Mouse (Mus musculus) MEL (cell line): Measurements from ENCODE around the gene Fgfr3.

ENCODE experiments used
- CTCF ChIP-seq, 3 experiments: IDR thresholded peaks in 2 of 3; conservative IDR thresholded peaks in 1 of 3; 2 replicates each; pipeline ENCODE4 v1.5.1; 2011 to 2012; ENCODE audit warnings: low read length in 3 of 3, low read depth in 2 of 3, mild to moderate bottlenecking in 2 of 3, improper control_type of control experiment in 1 of 3, inconsistent platforms in 1 of 3, mixed read lengths in 1 of 3, moderate library complexity in 1 of 3; ENCODE audit not compliant: control insufficient read depth in 1 of 3, insufficient read depth in 1 of 3, poor library complexity in 1 of 3, severe bottlenecking in 1 of 3
- ELF1 ChIP-seq: IDR thresholded peaks from 2 replicates; pipeline ENCODE4 v1.6.1; 2014; ENCODE audit warnings: low read depth, mild to moderate bottlenecking, inconsistent platforms, low read length, improper control_type of control experiment, moderate library complexity
- EP300 ChIP-seq, 2 experiments: IDR thresholded peaks; 2 replicates each; pipeline ENCODE4 v1.6.1; 2011; ENCODE audit warnings: improper control_type of control experiment in 2 of 2, low read length in 2 of 2, low read depth in 1 of 2, mild to moderate bottlenecking in 1 of 2
- ETS1 ChIP-seq: IDR thresholded peaks from 2 replicates; pipeline ENCODE4 v1.6.1; 2012; ENCODE audit warnings: low read depth, mild to moderate bottlenecking, inconsistent platforms, low read length, improper control_type of control experiment, moderate library complexity
- GATA1 ChIP-seq: IDR thresholded peaks from 2 replicates; pipeline ENCODE4 v1.6.1; 2011; ENCODE audit warnings: low read depth, low read length, improper control_type of control experiment
- HCFC1 ChIP-seq: IDR thresholded peaks from 2 replicates; pipeline ENCODE4 v1.6.1; 2012; ENCODE audit warnings: low read depth, mild to moderate bottlenecking, inconsistent platforms, low read length, improper control_type of control experiment, moderate library complexity
- MAX ChIP-seq: IDR thresholded peaks from 2 replicates; pipeline ENCODE4 v1.6.1; 2011; ENCODE audit warnings: low read length, improper control_type of control experiment
- MAZ ChIP-seq: IDR thresholded peaks from 2 replicates; pipeline ENCODE4 v1.6.1; 2012; ENCODE audit warnings: low read depth, mild to moderate bottlenecking, inconsistent platforms, low read length, improper control_type of control experiment
- MXI1 ChIP-seq: IDR thresholded peaks from 2 replicates; pipeline ENCODE4 v1.6.1; 2011; ENCODE audit warnings: mild to moderate bottlenecking, low read depth, low read length, improper control_type of control experiment
- MYC ChIP-seq: IDR thresholded peaks from 2 replicates; pipeline ENCODE4 v1.6.1; 2011; ENCODE audit warnings: low read depth, mild to moderate bottlenecking, low read length, improper control_type of control experiment, moderate library complexity
- POLR2A ChIP-seq, 2 experiments: IDR thresholded peaks; 2 replicates each; pipeline ENCODE4 v1.6.1; 2011 to 2012; ENCODE audit warnings: low read length in 2 of 2, mild to moderate bottlenecking in 2 of 2, control low read depth in 1 of 2, improper control_type of control experiment in 1 of 2, low read depth in 1 of 2, moderate library complexity in 1 of 2; ENCODE audit not compliant: control insufficient read depth in 1 of 2, insufficient read depth in 1 of 2, poor library complexity in 1 of 2
- TCF12 ChIP-seq: IDR thresholded peaks from 2 replicates; pipeline ENCODE4 v1.6.1; 2014; ENCODE audit warnings: low read depth, mild to moderate bottlenecking, inconsistent platforms, low read length, improper control_type of control experiment, moderate library complexity
- ZC3H11A ChIP-seq: IDR thresholded peaks from 2 replicates; pipeline ENCODE4 v1.6.1; 2012; ENCODE audit warnings: low read depth, mild to moderate bottlenecking, inconsistent platforms, low read length, improper control_type of control experiment
- ZNF384 ChIP-seq: IDR thresholded peaks from 2 replicates; pipeline ENCODE4 v1.6.1; 2012; ENCODE audit warnings: low read depth, mild to moderate bottlenecking, inconsistent platforms, low read length, improper control_type of control experiment

- TF ChIP-seq ELF1 (no peak), POLR2A (IDR thresholded peaks at IDR 0.05; ENCODE audit: control insufficient read depth in 1 of 2, insufficient read depth in 1 of 2, low read depth in 1 of 2, low read length in 2 of 2, poor library complexity in 1 of 2) (no peak), MYC (no peak), EP300 (IDR thresholded peaks at IDR 0.05; ENCODE audit: low read depth in 1 of 2, low read length in 2 of 2) (no peak), MAZ (no peak), CTCF (IDR thresholded peaks at IDR 0.05 in 2 of 3, conservative IDR thresholded peaks at IDR 0.05 in 1 of 3; ENCODE audit: control insufficient read depth in 1 of 3, insufficient read depth in 1 of 3, low read depth in 2 of 3, low read length in 3 of 3, poor library complexity in 1 of 3, severe bottlenecking in 1 of 3) (no peak), MAX (no peak), MXI1 (no peak), GATA1 (no peak), ZNF384 (no peak), ZC3H11A (no peak), TCF12 (no peak), ETS1 (no peak), HCFC1 (no peak)
Observed at GRCm38 (mm10) chr5:33777195-33777594, 55.7 kb downstream of the Fgfr3 start.
